Mouse (Mus musculus) myocyte (in vitro differentiated cells): ENCODE data around the gene Snx20. TPM values are rescaled to one million over a fixed set of nuclear protein-coding genes. Genes with fewer than 3 reads are reported as not detected.
A peak's percentile ranks its signal among the peaks of the same experiment; 100 is the strongest.

Experiments
- H3K27me3 ChIP-seq: one replicate; pipeline ENCODE4 v1.6.1; 2011; ENCODE audit not compliant: control insufficient read depth, insufficient read depth, insufficient read length
- H3K36me3 ChIP-seq: one replicate; pipeline ENCODE4 v1.6.1; 2011; ENCODE audit not compliant: control insufficient read depth, insufficient read depth
- H3K4me2 ChIP-seq: one replicate; pipeline ENCODE4 v1.6.1; 2011; ENCODE audit warnings: low read depth, control low read depth
- H3K4me3 ChIP-seq: one replicate; pipeline ENCODE4 v1.5.1; 2011; ENCODE audit warnings: mild to moderate bottlenecking, control low read depth, moderate library complexity
- H3K79me2 ChIP-seq: one replicate; pipeline ENCODE4 v1.6.1; 2011; ENCODE audit not compliant: control insufficient read depth, insufficient read depth
- H3ac ChIP-seq: one replicate; pipeline ENCODE4 v1.6.1; 2011; ENCODE audit not compliant: control insufficient read depth, insufficient read length
- CEBPB ChIP-seq: IDR thresholded peaks from 2 replicates; pipeline ENCODE4 v1.6.1; 2011; ENCODE audit warnings: mild to moderate bottlenecking, moderate library complexity; ENCODE audit not compliant: poor library complexity, insufficient read depth, severe bottlenecking
- E2F4 ChIP-seq: IDR thresholded peaks from one replicate; pipeline ENCODE4 v1.6.1; 2011; ENCODE audit warnings: mild to moderate bottlenecking, control low read depth, moderate library complexity; ENCODE audit not compliant: insufficient read depth
- MAX ChIP-seq: IDR thresholded peaks from one replicate; pipeline ENCODE4 v1.6.1; 2011; ENCODE audit warnings: low read depth, mild to moderate bottlenecking, control low read depth
- MYOD1 ChIP-seq, 3 experiments: IDR thresholded peaks; one replicate each; pipeline ENCODE4 v1.6.1; 2011; ENCODE audit warnings: control low read depth in 2 of 3, low read depth in 2 of 3, mild to moderate bottlenecking in 2 of 3, moderate library complexity in 1 of 3; ENCODE audit not compliant: insufficient read length in 2 of 3, control insufficient read depth in 1 of 3
- MYOG ChIP-seq, 3 experiments: IDR thresholded peaks; one replicate each; pipeline ENCODE4 v1.6.1; 2011; ENCODE audit warnings: control low read depth in 2 of 3, low read depth in 2 of 3, mild to moderate bottlenecking in 2 of 3; ENCODE audit not compliant: insufficient read length in 2 of 3, control insufficient read depth in 1 of 3, insufficient read depth in 1 of 3
- POLR2A ChIP-seq: IDR thresholded peaks from one replicate; pipeline ENCODE4 v1.6.1; 2011; ENCODE audit warnings: low read depth, mild to moderate bottlenecking, control low read depth, moderate library complexity; ENCODE audit not compliant: insufficient read length
- POLR2AphosphoS2 ChIP-seq: IDR thresholded peaks from one replicate; pipeline ENCODE4 v1.6.1; 2011; ENCODE audit warnings: low read depth, control low read depth; ENCODE audit not compliant: insufficient read length
- REST ChIP-seq: IDR thresholded peaks from one replicate; pipeline ENCODE4 v1.6.1; 2011; ENCODE audit warnings: mild to moderate bottlenecking, control low read depth, moderate library complexity; ENCODE audit not compliant: insufficient read depth, insufficient read length
- SRF ChIP-seq: IDR thresholded peaks from one replicate; pipeline ENCODE4 v1.6.1; 2011; ENCODE audit warnings: low read depth; ENCODE audit not compliant: control insufficient read depth, insufficient read length
- TCF12 ChIP-seq: IDR thresholded peaks from one replicate; pipeline ENCODE4 v1.6.1; 2011; ENCODE audit warnings: mild to moderate bottlenecking, control low read depth; ENCODE audit not compliant: poor library complexity, insufficient read depth, severe bottlenecking
- TCF3 ChIP-seq: IDR thresholded peaks from one replicate; pipeline ENCODE4 v1.6.1; 2011; ENCODE audit warnings: low read depth, control low read depth; ENCODE audit not compliant: insufficient read length
- USF1 ChIP-seq: IDR thresholded peaks from one replicate; pipeline ENCODE4 v1.6.1; 2011; ENCODE audit warnings: low read depth, mild to moderate bottlenecking, control low read depth, moderate library complexity
- polyA plus RNA-seq: library from polyadenylated mRNA; unstranded; fragments of >200 nt; fragmentation: generic; extraction: Trizol; gene quantifications from one replicate; pipeline ENCODE4 v1.2.1, GENCODE M21; 2012; ENCODE audit warnings: missing spikeins

Gene Snx20
- polyA plus RNA-seq, 1 experiment = 0.07 TPM

- Histone ChIP-seq H3K4me3 (no peak overlapping the region), H3ac (peak overlapping the region; percentile 1), H3K79me2 (no peaks in the 10 kb centered on the region), H3K4me2 (peak overlapping the region; percentile 58), H3K36me3 (no peaks in the 10 kb centered on the region), H3K27me3 (peaks cover 43% of the 10 kb centered on the region)
- TF ChIP-seq MAX (no peak), TCF12 (no peak), MYOG (IDR thresholded peaks at IDR 0.05; ENCODE audit: control insufficient read depth in 1 of 3, insufficient read depth in 1 of 3, insufficient read length in 2 of 3, low read depth in 2 of 3) (no peak), REST (no peak), SRF (no peak), POLR2A (no peak), CEBPB (no peak), MYOD1 (IDR thresholded peaks at IDR 0.05; ENCODE audit: control insufficient read depth in 1 of 3, insufficient read length in 2 of 3, low read depth in 2 of 3) (no peak), TCF3 (no peak), USF1 (no peak), E2F4 (no peak), POLR2AphosphoS2 (no peak)
These were observed 7.7 kb downstream of the Snx20 start for GRCm38 (mm10) chr8:88628001-88628774.

- H3K36me3 ChIP-seq = no peaks in the 10 kb centered on the region
- no peak for TF ChIP-seq SRF
- peak in 1 of 3 experiments; percentile 15 for TF ChIP-seq MYOG (IDR thresholded peaks at IDR 0.05; ENCODE audit: control insufficient read depth in 1 of 3, insufficient read depth in 1 of 3, insufficient read length in 2 of 3, low read depth in 2 of 3)
- peak overlapping the region; percentile 1 for H3ac ChIP-seq
- peaks cover 49% of the 10 kb centered on the region for H3K27me3 ChIP-seq
- no peak overlapping the region for H3K4me3 ChIP-seq
- H3K4me2 ChIP-seq = peak overlapping the region; percentile 58
- H3K79me2 ChIP-seq = no peaks in the 10 kb centered on the region
These were observed 8.5 kb downstream of the Snx20 start for GRCm38 (mm10) chr8:88627265-88627991.

- H3K36me3 ChIP-seq = no peaks in the 10 kb centered on the region
- no peak overlapping the region for H3K4me3 ChIP-seq
- peak overlapping the region; percentile 1 for H3ac ChIP-seq
- no peaks in the 10 kb centered on the region for H3K79me2 ChIP-seq
- peaks cover 55% of the 10 kb centered on the region for H3K27me3 ChIP-seq
- no peak overlapping the region for H3K4me2 ChIP-seq
- TF ChIP-seq POLR2A = no peak
These were observed 9.0 kb downstream of the Snx20 start for GRCm38 (mm10) chr8:88626940-88627264.

DNA sequence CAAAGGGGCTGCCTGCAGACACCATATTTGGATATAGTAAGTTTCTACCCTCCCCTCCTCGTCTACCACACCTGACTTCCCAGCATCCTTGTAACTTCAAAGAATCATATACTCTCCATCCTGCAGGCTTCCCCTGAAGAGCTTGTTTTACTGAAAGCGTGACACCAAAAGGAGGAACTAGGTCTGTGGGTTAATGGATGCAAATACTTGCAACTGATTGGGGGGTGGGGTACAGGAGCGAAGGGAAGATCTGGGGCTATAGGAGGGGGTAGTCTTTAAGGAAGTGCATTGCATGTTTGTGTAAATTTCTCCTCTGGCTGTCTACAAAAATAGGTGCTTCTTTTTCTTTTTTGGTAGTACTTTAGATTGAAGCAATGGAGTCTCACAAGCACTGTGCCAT lies 9.5 kb downstream of the Snx20 start:
- H3K79me2 ChIP-seq = no peaks in the 10 kb centered on the region
- TF ChIP-seq SRF (no peak), POLR2AphosphoS2 (no peak), E2F4 (no peak), POLR2A (no peak), TCF3 (no peak), REST (no peak), MYOD1 (IDR thresholded peaks at IDR 0.05; ENCODE audit: control insufficient read depth in 1 of 3, insufficient read length in 2 of 3, low read depth in 2 of 3) (no peak), MAX (no peak)
- H3K27me3 ChIP-seq = peaks cover 55% of the 10 kb centered on the region

GRCm38 (mm10) chr8:88624276-88624675 lies 11.7 kb downstream of the Snx20 start:
- H3ac ChIP-seq = no peak overlapping the region
- no peak overlapping the region for H3K4me2 ChIP-seq
- peaks cover 64% of the 10 kb centered on the region for H3K27me3 ChIP-seq
- H3K4me3 ChIP-seq = no peak overlapping the region
- TF ChIP-seq MYOD1 (IDR thresholded peaks at IDR 0.05; ENCODE audit: control insufficient read depth in 1 of 3, insufficient read length in 2 of 3, low read depth in 2 of 3) = no peak
- no peak for TF ChIP-seq SRF
- no peak for TF ChIP-seq MAX
- no peak for TF ChIP-seq TCF3
- TF ChIP-seq MYOG (IDR thresholded peaks at IDR 0.05; ENCODE audit: control insufficient read depth in 1 of 3, insufficient read depth in 1 of 3, insufficient read length in 2 of 3, low read depth in 2 of 3) = no peak
- TF ChIP-seq POLR2AphosphoS2 = no peak
- TF ChIP-seq USF1 = no peak
- TF ChIP-seq REST = no peak
- no peak for TF ChIP-seq E2F4
- TF ChIP-seq CEBPB = no peak
- no peak for TF ChIP-seq TCF12
- no peak for TF ChIP-seq POLR2A
- H3K79me2 ChIP-seq = no peaks in the 10 kb centered on the region
- no peaks in the 10 kb centered on the region for H3K36me3 ChIP-seq

More for the DNA sequence above, 9.5 kb downstream of the Snx20 start:
- no peak overlapping the region for H3K4me2 ChIP-seq
- H3ac ChIP-seq = no peak overlapping the region
- no peaks in the 10 kb centered on the region for H3K36me3 ChIP-seq
- H3K4me3 ChIP-seq = no peak overlapping the region
